Mouse (Mus musculus) erythroblast, adult 5-6 weeks (primary cell): ENCODE measurements around the gene Sympk. TPM values are rescaled to one million over a fixed set of nuclear protein-coding genes. Genes with fewer than 3 reads are reported as not detected.
A peak's percentile ranks its signal among the peaks of the same experiment; 100 is the strongest.

Source experiments
- ATAC-seq: replicated peaks from 2 replicates; pipeline ENCODE4 v1.8.0; 2016; ENCODE audit warnings: moderate number of reproducible peaks, mild to moderate bottlenecking, moderate TSS enrichment, inconsistent platforms; ENCODE audit not compliant: poor library complexity, low FRiP score, severe bottlenecking
- total RNA-seq, 2 experiments: library from RNA; stranded (forward) in 1 of 2; stranded (reverse) in 1 of 2; fragments of 150-400 nt in 1 of 2; fragments of 200-764, 138-1000 nt in 1 of 2; gene quantifications; 2 replicates each; pipeline versions ENCODE4 v1.2.3 to v1.2.4; 2015 to 2017; ENCODE audit warnings: low replicate concordance in 2 of 2

Sympk gene
- total RNA-seq, 2 experiments from 2014 or later: 7.8 to 15.2 TPM

DNA sequence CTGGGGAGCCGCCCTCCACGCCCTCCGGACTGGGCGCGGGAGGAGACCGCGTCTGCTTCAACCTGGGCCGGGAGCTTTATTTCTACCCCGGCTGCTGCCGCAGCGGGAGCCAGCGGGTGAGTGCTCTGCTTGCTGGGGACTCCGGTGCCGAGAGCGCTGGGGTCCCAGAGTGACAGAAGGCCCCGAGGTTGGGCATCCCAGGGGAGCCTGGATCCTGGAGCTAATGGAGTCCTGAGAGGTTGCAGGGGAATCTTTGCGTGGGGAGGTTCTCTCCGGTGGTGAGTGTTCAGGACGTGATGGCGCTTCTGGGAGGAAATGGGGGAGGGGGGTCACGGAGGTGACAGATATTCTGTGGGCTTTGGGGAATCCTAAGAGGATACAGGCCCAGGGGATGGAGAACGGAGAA is 52.4 kb downstream of the Sympk start:
- ATAC-seq: peak; percentile 55; the same call in 1 of the 2 replicates

DNA sequence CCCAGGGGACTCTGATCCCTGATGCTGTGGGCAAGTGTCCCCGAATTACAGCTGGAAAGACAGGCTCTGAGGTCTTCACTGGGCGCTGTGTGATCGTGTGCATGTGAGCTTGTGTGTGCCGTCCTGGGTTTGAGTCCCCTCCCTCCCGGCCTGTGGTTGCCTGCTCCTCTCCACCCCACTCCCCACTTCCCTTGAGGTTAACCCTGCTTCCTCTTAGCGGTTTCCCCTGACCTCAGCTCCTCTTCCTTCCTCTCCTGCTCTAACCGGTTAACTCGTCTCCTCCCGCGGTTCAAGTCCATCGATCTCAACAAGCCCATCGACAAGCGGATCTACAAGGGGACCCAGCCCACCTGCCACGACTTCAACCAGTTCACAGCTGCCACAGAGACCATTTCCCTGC is 53.6 kb downstream of the Sympk start:
- no peak for ATAC-seq

DNA sequence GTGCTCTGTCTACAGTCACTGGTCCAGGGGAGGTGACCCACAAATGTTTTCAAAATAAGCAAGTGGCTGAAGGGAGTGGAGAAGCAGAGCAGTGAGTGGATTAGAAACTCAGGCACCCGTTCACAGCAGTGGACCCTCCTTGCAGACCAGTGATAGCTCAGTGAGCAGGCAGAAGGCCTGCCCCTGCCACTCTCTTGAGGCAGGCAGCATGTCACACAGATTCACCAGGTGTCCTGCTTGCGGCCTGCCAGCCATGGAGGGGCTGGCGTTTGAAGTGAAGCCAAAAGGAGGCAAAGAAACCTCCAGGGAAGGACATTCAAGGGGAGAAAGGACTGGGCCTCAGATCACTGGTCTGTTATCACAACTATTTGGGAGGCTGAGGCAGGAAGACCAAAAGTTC is 54.6 kb downstream of the Sympk start:
- ATAC-seq: no peak

DNA sequence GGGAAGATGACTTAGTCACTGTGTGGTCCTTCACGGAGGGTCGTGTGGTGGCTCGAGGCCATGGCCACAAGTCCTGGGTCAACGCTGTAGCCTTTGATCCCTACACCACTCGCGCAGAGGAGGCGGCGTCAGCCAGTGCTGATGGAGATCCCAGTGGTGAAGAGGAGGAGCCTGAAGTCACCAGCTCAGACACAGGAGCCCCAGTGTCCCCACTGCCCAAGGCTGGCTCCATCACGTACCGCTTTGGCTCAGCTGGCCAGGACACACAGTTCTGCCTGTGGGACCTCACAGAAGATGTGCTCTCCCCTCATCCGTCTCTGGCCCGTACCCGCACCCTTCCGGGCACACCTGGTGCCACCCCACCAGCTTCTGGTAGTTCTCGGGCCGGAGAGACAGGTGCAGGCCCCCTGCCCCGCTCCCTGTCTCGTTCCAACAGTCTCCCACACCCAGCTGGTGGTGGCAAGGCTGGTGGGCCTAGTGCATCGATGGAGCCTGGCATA is 56.3 kb downstream of the Sympk start:
- no peak for ATAC-seq

DNA sequence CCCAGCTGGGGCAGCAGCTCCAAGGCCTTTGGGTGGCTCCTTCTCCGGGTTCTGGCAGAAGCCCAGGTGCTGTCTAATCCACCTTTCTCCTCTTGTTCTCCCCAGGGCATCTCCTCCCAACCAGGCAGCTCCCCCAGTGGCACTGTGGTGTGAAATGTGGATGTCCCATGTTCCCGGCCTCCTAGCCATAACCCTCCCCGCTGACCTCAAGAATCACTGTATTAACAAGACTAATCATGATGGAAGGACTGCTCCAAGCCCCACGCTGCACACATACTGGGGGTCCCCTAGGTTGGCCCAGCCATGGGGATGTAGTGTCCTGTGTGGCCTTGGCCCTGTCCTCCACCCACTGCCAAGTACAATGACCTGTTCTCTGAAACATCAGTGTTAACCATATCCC is 58.0 kb downstream of the Sympk start:
- no peak for ATAC-seq

DNA sequence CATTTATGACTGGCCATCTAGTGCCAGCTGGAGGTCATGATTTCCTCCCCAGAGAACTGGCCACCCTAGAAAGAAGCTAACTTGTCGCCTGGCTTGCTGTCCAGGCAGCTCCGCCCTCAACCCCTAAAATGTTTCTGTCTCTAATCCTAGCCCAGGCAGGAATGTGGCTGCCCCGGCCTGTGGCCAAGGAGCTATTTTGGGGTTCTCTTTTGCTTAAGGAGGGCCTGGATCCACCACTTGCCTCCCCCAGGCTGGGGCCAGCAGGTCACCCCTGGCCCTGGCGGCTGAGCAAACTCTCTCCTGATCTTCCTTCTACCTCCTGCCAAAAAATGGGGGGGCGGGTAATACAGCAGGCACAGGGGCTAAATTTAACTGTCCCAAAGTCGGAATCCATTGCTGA is 58.9 kb downstream of the Sympk start:
- ATAC-seq: no peak

DNA sequence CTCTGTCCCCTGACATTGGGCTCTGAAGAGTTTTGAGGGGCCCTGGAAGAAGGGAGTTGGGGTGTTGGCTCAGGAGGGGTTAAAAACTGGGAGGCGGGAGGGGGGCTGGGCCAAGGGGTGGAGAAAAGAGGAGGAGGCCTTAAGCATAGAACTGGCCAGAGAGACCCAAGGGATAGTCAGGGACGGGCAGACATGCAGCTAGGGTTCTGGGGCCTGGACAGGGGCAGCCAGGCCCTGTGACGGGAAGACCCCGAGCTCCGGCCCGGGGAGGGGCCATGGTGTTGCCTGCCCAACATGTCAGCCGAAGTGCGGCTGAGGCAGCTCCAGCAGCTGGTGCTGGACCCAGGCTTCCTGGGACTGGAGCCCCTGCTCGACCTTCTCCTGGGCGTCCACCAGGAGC is 59.5 kb downstream of the Sympk start, which contains the start of gene Dmpk:
Gene Dmpk (plus strand): TSS at position 149 of the 400 bp plus-strand sequence.
- ATAC-seq: no peak

DNA sequence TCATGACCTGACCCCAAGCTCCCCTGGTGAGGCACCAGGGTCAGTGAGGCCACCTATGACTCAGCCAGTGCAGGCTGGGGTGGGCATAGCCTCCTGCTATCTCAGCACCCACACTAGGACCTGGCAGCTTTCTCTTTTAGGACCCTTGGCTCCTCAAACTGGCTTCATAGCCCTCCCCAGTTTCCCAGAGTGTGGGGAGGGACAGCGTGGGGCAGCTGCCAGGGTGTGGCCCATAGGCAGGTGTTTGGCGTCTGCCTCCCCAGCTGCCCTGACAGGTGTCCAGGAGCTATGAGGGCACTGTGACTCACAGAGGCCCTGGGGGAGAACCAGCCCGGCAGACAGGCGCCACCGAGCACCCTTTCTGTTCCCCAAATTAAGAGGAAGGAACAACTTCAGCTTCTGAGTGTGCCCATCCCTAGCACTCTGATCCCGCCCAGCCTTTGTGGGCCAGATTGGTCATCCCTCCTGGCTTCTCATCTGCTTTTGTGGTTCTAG is 60.1 kb downstream of the Sympk start:
- no peak for ATAC-seq

DNA sequence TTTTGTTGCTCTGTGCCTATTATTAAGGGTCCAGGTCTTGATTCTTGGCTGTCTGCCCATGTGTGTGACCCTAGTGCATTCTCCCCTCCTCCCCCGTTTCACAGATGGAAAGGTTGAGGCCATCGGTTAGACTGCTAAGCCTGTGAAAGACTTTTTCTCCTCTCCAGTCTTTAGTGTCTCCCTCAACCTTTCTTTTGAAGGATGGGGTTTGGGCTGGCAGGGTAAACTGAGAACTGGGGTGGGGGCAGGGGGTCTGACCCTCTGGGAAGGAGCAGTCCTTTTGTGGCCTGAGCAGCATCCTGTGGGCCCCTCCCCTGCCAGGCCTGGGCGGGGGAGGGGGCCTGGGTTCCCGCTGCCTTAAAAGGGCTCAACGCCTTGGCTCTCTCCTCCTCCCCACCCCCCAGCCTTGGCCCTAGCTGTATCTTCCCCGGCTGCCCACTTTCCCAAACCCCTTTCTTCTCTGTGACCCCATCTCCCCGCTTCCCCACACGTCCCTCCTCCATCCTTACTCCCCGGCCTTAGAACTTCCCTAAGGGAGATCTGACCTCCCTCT is 60.8 kb downstream of the Sympk start:
- no peak for ATAC-seq

DNA sequence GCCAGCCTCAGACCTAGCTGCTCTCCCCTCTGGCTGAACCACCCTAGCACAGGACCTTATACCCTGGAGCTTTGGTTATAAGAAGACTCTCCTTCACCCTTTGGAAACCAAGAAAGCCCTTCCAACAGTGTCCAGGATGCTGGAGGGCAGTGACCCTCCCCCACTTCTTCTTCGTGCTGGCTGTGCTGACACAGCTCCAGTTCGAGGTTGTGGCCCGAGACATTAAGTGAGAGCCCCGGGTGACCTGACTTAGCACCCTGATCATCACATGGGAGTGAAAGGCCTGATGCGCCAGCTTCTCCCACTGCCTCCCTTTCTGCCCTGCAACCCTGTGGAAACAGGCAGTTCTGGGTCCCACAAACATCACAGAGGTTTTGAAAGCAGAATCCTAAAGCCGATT is 61.3 kb downstream of the Sympk start:
- ATAC-seq: no peak

DNA sequence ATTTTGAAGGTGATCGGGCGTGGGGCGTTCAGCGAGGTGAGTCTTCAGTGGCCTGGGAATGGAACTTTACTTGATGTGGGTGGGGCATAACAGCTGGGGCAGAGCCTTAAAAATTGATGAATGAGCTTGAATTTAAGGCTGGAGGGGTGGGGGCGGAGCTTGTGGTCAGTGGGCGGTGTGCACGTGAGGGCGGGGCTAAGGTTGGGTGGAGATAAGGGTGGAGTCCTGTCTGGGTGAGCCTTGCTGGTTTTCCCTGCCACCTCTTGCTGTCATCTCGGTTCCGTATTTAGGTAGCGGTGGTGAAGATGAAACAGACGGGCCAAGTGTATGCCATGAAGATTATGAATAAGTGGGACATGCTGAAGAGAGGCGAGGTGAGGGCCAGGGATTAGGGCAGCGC is 61.9 kb downstream of the Sympk start:
- peak; percentile 87 for ATAC-seq

DNA sequence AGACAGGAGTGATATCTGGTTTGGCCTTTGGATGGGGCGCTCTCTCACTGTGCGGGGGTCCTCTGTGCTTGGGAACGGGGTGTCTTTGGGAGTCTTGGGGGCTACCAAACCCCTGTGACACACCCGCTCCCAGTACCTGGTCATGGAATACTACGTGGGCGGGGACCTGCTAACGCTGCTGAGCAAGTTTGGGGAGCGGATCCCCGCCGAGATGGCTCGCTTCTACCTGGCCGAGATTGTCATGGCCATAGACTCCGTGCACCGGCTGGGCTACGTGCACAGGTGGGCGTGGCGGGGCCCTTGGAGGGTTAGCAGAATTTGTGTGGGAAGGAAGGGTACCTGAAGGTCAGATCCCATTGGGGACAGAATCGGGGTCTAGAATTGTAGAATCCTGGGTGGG is 62.6 kb downstream of the Sympk start:
- ATAC-seq: no peak

DNA sequence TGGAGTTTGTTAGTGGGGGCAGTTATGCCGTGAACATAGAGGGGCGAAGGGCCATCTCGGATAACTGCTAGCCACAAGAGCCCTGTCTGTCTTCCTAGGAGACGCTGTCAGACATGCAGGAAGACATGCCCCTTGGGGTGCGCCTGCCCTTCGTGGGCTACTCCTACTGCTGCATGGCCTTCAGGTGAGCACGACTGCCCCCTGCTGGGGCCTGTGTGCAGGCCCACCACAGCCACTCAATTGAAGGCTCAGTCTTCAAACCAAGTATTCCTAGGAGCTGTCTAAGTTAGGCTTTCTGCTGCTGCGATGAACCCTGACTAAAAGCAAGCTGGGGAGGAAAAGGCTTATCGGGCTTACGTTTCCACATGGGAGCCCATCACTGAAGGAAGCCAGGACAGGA is 64.6 kb downstream of the Sympk start:
- ATAC-seq: peak; percentile 43; the same call in 1 of the 2 replicates

DNA sequence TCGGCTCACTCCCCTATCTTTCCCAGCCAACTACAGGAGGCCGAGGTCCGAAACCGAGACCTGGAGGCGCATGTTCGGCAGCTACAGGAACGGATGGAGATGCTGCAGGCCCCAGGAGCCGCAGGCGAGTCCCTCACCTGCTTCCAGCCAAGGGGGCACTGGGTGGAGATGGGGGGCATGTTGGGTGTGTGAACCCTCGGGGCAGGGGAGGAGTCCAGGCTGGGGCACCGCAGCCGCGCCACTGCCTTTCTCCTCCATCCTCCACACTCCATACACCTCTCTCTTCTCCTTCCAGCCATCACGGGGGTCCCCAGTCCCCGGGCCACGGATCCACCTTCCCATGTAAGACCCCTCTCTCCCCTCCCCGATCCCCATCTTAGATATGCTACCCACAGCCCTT is 67.7 kb downstream of the Sympk start:
- ATAC-seq: no peak

DNA sequence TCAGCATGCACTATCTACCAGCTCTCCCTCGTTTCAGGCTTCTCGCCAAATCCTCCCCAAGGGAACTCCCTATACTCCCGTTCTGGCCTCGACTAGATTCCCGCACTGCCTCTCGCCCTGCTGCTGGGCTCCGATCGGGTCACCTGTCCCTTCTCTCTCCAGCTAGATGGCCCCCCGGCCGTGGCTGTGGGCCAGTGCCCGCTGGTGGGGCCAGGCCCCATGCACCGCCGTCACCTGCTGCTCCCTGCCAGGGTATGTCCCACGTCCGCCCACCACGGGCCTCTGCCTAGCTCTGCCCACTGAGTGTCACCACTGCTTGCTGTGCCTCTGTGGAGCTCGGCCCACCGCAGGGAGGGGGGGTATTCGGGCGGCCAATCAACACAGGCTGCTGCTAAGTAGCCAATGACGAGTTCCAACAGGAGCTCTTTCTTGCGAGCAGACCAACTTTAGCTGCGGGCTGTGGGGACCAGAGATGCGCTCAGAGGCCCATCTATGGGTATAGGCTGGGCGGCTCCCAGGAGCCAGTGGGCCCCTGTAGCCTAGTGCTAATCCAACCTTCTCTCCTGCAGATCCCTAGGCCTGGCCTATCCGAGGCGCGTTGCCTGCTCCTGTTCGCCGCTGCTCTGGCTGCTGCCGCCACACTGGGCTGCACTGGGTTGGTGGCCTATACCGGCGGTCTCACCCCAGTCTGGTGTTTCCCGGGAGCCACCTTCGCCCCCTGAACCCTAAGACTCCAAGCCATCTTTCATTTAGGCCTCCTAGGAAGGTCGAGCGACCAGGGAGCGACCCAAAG is 68.4 kb downstream of the Sympk start:
- ATAC-seq: no peak

DNA sequence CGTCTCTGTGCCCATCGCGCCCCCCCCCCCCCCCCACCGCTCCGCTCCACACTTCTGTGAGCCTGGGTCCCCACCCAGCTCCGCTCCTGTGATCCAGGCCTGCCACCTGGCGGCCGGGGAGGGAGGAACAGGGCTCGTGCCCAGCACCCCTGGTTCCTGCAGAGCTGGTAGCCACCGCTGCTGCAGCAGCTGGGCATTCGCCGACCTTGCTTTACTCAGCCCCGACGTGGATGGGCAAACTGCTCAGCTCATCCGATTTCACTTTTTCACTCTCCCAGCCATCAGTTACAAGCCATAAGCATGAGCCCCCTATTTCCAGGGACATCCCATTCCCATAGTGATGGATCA is 69.0 kb downstream of the Sympk start:
- ATAC-seq: peak; percentile 81

DNA sequence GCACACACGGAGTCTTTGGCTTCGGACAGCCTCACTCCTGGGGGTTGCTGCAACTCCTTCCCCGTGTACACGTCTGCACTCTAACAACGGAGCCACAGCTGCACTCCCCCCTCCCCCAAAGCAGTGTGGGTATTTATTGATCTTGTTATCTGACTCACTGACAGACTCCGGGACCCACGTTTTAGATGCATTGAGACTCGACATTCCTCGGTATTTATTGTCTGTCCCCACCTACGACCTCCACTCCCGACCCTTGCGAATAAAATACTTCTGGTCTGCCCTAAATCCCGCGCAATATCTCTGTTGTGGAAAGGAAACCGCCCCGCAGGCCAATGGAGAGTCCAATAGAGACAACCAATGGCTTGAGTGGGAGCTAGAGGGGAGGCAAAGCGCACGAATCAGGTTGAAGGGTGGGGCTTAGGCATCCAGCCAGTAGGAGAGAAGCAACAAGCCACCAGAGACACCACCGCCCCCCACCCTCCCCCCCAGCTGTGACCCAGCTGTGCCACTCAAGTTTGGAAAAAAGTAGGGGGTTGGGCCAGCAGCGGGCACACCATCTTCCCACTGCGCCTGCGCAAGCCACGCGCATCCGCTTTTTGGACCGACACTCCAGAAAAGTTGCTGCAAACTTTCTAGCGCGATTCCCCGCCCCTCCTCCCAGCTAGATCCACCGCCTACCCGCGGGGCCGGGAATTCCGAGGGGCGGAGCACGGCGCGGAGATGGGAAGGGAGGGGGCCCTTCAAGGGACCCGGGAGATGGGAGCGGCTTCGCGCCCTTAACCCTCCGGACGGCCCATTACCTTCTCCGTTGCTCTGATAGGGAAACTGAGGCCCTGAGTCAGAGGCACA is 69.6 kb downstream of the Sympk start:
- ATAC-seq: peak; percentile 67

DNA sequence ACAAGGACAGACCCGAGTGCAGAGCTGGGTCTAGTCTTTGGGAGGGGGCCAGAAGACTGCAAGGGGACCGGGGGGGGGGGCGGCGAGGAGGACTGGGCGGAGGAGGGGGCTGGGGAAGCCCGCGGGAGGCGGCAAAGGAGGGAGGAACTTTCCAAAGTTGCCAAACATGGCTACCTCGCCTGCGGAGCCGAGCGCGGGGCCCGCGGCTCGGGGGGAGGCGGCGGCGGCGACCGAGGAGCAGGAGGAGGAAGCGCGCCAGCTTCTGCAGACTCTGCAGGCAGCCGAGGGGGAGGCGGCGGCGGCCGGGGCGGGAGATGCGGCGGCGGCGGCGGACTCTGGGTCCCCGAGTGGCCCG is 70.3 kb downstream of the Sympk start, which contains the start of gene Six5:
Gene Six5 (plus strand): TSS at position 124 of the 355 bp plus-strand sequence.
- no peak for ATAC-seq

DNA sequence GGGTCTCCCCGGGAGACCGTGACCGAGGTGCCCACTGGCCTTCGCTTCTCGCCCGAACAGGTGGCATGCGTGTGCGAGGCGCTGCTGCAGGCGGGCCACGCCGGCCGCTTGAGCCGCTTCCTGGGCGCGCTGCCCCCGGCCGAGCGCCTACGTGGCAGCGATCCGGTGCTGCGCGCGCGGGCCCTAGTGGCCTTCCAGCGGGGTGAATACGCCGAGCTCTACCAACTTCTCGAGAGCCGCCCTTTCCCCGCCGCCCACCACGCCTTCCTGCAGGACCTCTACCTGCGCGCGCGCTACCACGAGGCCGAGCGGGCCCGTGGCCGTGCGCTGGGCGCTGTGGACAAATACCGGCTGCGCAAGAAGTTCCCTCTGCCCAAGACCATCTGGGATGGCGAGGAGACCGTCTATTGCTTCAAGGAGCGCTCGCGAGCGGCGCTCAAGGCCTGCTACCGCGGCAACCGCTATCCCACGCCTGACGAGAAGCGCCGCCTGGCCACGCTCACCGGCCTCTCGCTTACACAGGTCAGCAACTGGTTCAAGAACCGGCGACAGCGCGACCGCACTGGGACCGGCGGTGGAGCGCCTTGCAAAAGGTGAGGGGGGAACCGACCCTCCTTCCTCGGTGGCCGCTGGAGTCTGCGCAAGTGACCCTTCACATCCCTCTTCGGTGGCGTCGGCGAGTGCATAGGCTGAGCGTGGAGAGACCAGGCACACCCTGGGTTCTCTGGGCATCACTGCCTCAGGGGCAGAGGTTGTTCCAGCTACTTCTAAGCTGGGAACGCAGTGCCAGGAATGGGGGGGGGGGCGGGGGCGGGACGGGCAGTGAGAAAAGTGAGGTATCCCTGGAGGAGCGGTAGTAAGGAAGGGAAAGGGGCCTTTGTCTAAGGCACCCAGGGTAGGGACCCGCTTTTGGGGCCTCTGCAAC is 70.9 kb downstream of the Sympk start:
- ATAC-seq: no peak

DNA sequence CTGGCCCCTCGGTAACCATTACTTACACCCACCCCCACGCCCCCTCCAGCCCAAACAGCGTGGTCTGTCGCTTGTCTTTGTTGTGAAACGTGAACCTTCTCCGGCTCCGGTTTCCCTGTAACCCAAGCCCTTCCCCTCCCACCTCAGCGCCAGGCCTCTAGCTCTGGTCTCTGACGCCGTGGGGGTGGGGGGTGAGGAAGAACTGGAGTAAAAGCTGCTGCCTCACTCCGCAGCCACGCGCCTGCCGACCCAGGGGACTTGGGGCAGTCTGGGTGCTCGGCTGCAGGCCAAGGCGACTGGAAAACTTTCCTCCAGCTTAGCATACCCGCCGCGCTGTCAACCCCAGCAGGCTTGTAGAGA is 71.6 kb downstream of the Sympk start:
- ATAC-seq: no peak
